Mouse (Mus musculus) CH12.LX (cell line): ENCODE data around the gene Zfp689. TPM values are rescaled to one million over a fixed set of nuclear protein-coding genes. Genes with fewer than 3 reads are reported as not detected.
A peak's percentile ranks its signal among the peaks of the same experiment; 100 is the strongest.

ENCODE experiments used
- DNase-seq: peaks from one replicate; pipeline ENCODE4 v3.0.0-alpha.2; 2013; ENCODE audit errors: extremely low read depth
- H3K27ac ChIP-seq: 2 replicates; pipeline ENCODE4 v1.5.1; 2012; ENCODE audit warnings: low read depth, mild to moderate bottlenecking, control low read depth, moderate library complexity; ENCODE audit not compliant: insufficient read depth
- H3K27me3 ChIP-seq: replicated peaks from 2 replicates; pipeline ENCODE3; 2012; ENCODE audit warnings: inconsistent platforms
- H3K36me3 ChIP-seq, 2 experiments: replicated peaks in 1 of 2; 2 replicates each; pipeline versions ENCODE3 to v1.6.1; 2012; ENCODE audit warnings: inconsistent platforms in 1 of 2, low read length in 1 of 2, mild to moderate bottlenecking in 1 of 2, mixed read lengths in 1 of 2, moderate library complexity in 1 of 2; ENCODE audit not compliant: control insufficient read depth in 1 of 2, insufficient read depth in 1 of 2
- H3K4me1 ChIP-seq, 2 experiments: 2 replicates each; pipeline ENCODE4 v1.6.1; 2012; ENCODE audit warnings: inconsistent platforms in 1 of 2, moderate library complexity in 1 of 2; ENCODE audit not compliant: insufficient read depth in 2 of 2, control insufficient read depth in 1 of 2
- H3K4me2 ChIP-seq: 2 replicates; pipeline ENCODE4 v1.6.1; 2012; ENCODE audit warnings: low read depth, mild to moderate bottlenecking, control low read depth; ENCODE audit not compliant: poor library complexity, insufficient read depth, severe bottlenecking
- H3K4me3 ChIP-seq, 3 experiments: fragments of 150-350 bp in 1 of 3; sonication (generic) in 1 of 3; replicated peaks in 1 of 3; 2 replicates each; pipeline versions ENCODE3 to v1.5.1; 2011 to 2012; ENCODE audit warnings: low read depth in 2 of 3, low read length in 2 of 3, mild to moderate bottlenecking in 2 of 3, moderate library complexity in 2 of 3, control low read depth in 1 of 3, improper control_type of control experiment in 1 of 3, inconsistent platforms in 1 of 3, mixed read lengths in 1 of 3; ENCODE audit not compliant: poor library complexity in 1 of 3
- H3K79me2 ChIP-seq: replicated peaks from 2 replicates; pipeline ENCODE4 v1.6.1; 2012; ENCODE audit warnings: mild to moderate bottlenecking, moderate library complexity; ENCODE audit not compliant: control insufficient read depth, poor library complexity, insufficient read depth, severe bottlenecking; ENCODE audit errors: extremely low read depth
- H3K9ac ChIP-seq: 2 replicates; pipeline ENCODE4 v1.6.1; 2012; ENCODE audit warnings: low read depth, mild to moderate bottlenecking, control low read depth, moderate library complexity; ENCODE audit not compliant: insufficient read depth
- H3K9me3 ChIP-seq: replicated peaks from 2 replicates; pipeline ENCODE3; 2012; ENCODE audit warnings: low read length, inconsistent platforms, mixed read lengths
- CHD1 ChIP-seq: IDR thresholded peaks from 2 replicates; pipeline ENCODE4 v1.6.1; 2012; ENCODE audit warnings: low read depth, low read length, improper control_type of control experiment, inconsistent platforms
- CTCF ChIP-seq, 2 experiments: IDR thresholded peaks in 1 of 2; conservative IDR thresholded peaks in 1 of 2; 2 replicates each; pipeline ENCODE4 v1.5.1; 2011 to 2012; ENCODE audit warnings: low read depth in 2 of 2, low read length in 2 of 2, improper control_type of control experiment in 1 of 2, inconsistent platforms in 1 of 2, mild to moderate bottlenecking in 1 of 2, moderate library complexity in 1 of 2
- E2F4 ChIP-seq: IDR thresholded peaks from 2 replicates; pipeline ENCODE4 v1.6.1; 2011; ENCODE audit warnings: low read depth, low read length, improper control_type of control experiment; ENCODE audit not compliant: insufficient replicate concordance
- ELF1 ChIP-seq: IDR thresholded peaks from 2 replicates; pipeline ENCODE4 v1.6.1; 2014; ENCODE audit warnings: low read depth, mild to moderate bottlenecking, inconsistent platforms, low read length, improper control_type of control experiment
- EP300 ChIP-seq: IDR thresholded peaks from 2 replicates; pipeline ENCODE4 v1.6.1; 2011; ENCODE audit warnings: low read length, improper control_type of control experiment
- ETS1 ChIP-seq: conservative IDR thresholded peaks from 2 replicates; pipeline ENCODE4 v1.6.1; 2012; ENCODE audit warnings: low read depth, mild to moderate bottlenecking, inconsistent platforms, low read length, improper control_type of control experiment, moderate library complexity
- GABPA ChIP-seq: IDR thresholded peaks from 2 replicates; pipeline ENCODE4 v1.6.1; 2012; ENCODE audit warnings: low read depth, low read length, improper control_type of control experiment, inconsistent platforms; ENCODE audit not compliant: insufficient replicate concordance
- HCFC1 ChIP-seq: IDR thresholded peaks from 2 replicates; pipeline ENCODE4 v1.6.1; 2012; ENCODE audit warnings: low read depth, mild to moderate bottlenecking, inconsistent platforms, low read length, improper control_type of control experiment
- JUND ChIP-seq: conservative IDR thresholded peaks from 2 replicates; pipeline ENCODE4 v1.6.1; 2011; ENCODE audit warnings: low read depth, low read length, improper control_type of control experiment
- KAT2A ChIP-seq: IDR thresholded peaks from 2 replicates; pipeline ENCODE4 v1.6.1; 2012; ENCODE audit warnings: low read length, improper control_type of control experiment, inconsistent platforms; ENCODE audit not compliant: insufficient replicate concordance
- MAFK ChIP-seq: IDR thresholded peaks from 2 replicates; pipeline ENCODE4 v1.6.1; 2011; ENCODE audit warnings: low read length, improper control_type of control experiment; ENCODE audit not compliant: insufficient replicate concordance
- MAX ChIP-seq: IDR thresholded peaks from 2 replicates; pipeline ENCODE4 v1.6.1; 2011; ENCODE audit warnings: low read length, improper control_type of control experiment
- MAZ ChIP-seq: IDR thresholded peaks from 2 replicates; pipeline ENCODE4 v1.6.1; 2012; ENCODE audit warnings: low read depth, mild to moderate bottlenecking, inconsistent platforms, low read length, improper control_type of control experiment, moderate library complexity
- MEF2A ChIP-seq: IDR thresholded peaks from 2 replicates; pipeline ENCODE4 v1.6.1; 2014; ENCODE audit warnings: low read depth, mild to moderate bottlenecking, inconsistent platforms, low read length, improper control_type of control experiment, borderline replicate concordance
- MXI1 ChIP-seq: IDR thresholded peaks from 2 replicates; pipeline ENCODE4 v1.6.1; 2011; ENCODE audit warnings: mild to moderate bottlenecking, low read depth, low read length, improper control_type of control experiment
- NELFE ChIP-seq: IDR thresholded peaks from 2 replicates; pipeline ENCODE4 v1.6.1; 2011; ENCODE audit warnings: low read depth, low read length, improper control_type of control experiment
- NRF1 ChIP-seq: IDR thresholded peaks from 2 replicates; pipeline ENCODE4 v1.6.1; 2014; ENCODE audit warnings: low read depth, mild to moderate bottlenecking, inconsistent platforms, low read length, improper control_type of control experiment, moderate library complexity
- PAX5 ChIP-seq: IDR thresholded peaks from 2 replicates; pipeline ENCODE4 v1.6.1; 2012; ENCODE audit warnings: low read length, inconsistent platforms, mixed read lengths
- POLR2A ChIP-seq: IDR thresholded peaks from 2 replicates; pipeline ENCODE4 v1.6.1; 2011; ENCODE audit warnings: low read depth, mild to moderate bottlenecking, improper control_type of control experiment, low read length
- POLR2AphosphoS2 ChIP-seq: IDR thresholded peaks from 2 replicates; pipeline ENCODE4 v1.6.1; 2011; ENCODE audit warnings: low read depth, low read length, improper control_type of control experiment
- RAD21 ChIP-seq: IDR thresholded peaks from 2 replicates; pipeline ENCODE4 v1.6.1; 2011; ENCODE audit warnings: low read depth, mild to moderate bottlenecking, low read length, improper control_type of control experiment, moderate library complexity
- TBP ChIP-seq: conservative IDR thresholded peaks from 2 replicates; pipeline ENCODE4 v1.6.1; 2011; ENCODE audit warnings: low read depth, low read length, improper control_type of control experiment
- TCF12 ChIP-seq: IDR thresholded peaks from 2 replicates; pipeline ENCODE4 v1.6.1; 2014; ENCODE audit warnings: low read depth, mild to moderate bottlenecking, inconsistent platforms, low read length, improper control_type of control experiment
- UBTF ChIP-seq: IDR thresholded peaks from 2 replicates; pipeline ENCODE4 v1.6.1; 2012; ENCODE audit warnings: low read depth, mild to moderate bottlenecking, inconsistent platforms, low read length, improper control_type of control experiment, moderate library complexity
- USF1 ChIP-seq: IDR thresholded peaks from 2 replicates; pipeline ENCODE4 v1.6.1; 2014; ENCODE audit warnings: low read depth, mild to moderate bottlenecking, inconsistent platforms, low read length, improper control_type of control experiment
- USF2 ChIP-seq: conservative IDR thresholded peaks from 2 replicates; pipeline ENCODE4 v1.6.1; 2011; ENCODE audit warnings: low read depth, low read length, improper control_type of control experiment
- ZC3H11A ChIP-seq: IDR thresholded peaks from 2 replicates; pipeline ENCODE4 v1.6.1; 2012; ENCODE audit warnings: low read depth, mild to moderate bottlenecking, inconsistent platforms, low read length, improper control_type of control experiment
- ZKSCAN1 ChIP-seq: IDR thresholded peaks from 2 replicates; pipeline ENCODE4 v1.6.1; 2012; ENCODE audit warnings: low read depth, inconsistent platforms, low read length, improper control_type of control experiment, borderline replicate concordance
- ZNF384 ChIP-seq: IDR thresholded peaks from 2 replicates; pipeline ENCODE4 v1.6.1; 2012; ENCODE audit warnings: low read depth, low read length, improper control_type of control experiment, inconsistent platforms
- dilution Hi-C: fragments of 300-500 bp; cut with MboI; formaldehyde crosslinking; loops from 2 replicates; pipeline ENCODE4 v1.14.3; 2020; ENCODE audit warnings: low sequenced_read_pairs; ENCODE audit not compliant: extremely low pct_unique_long_range_greater_than_20kb, extremely low pct_ligation_motif_present
- in situ Hi-C: fragments of 300-500 bp; cut with MboI; formaldehyde crosslinking; loops from 3 replicates; pipeline ENCODE4 v1.14.3; 2019; ENCODE audit warnings: low sequenced_read_pairs, low pct_ligation_motif_present, low pct_unique_long_range_greater_than_20kb, mixed read lengths
- polyA plus RNA-seq: library from polyadenylated mRNA; unstranded; fragments of >175 nt; gene quantifications from 2 replicates; pipeline ENCODE4 v1.2.1, GENCODE M21; 2012; ENCODE audit warnings: low read depth; ENCODE audit not compliant: insufficient read length
- total RNA-seq, 2 experiments: library from RNA; depleted of rRNA; stranded (reverse); fragments of 300-350 nt in 1 of 2; fragments of >200 nt in 1 of 2; gene quantifications; 2 replicates each; pipeline ENCODE4 v1.2.3; 2012 to 2014

Gene Zfp689
- total and polyA plus RNA-seq, 3 experiments: 2.3 to 3.6 (median 3.2) TPM

DNA sequence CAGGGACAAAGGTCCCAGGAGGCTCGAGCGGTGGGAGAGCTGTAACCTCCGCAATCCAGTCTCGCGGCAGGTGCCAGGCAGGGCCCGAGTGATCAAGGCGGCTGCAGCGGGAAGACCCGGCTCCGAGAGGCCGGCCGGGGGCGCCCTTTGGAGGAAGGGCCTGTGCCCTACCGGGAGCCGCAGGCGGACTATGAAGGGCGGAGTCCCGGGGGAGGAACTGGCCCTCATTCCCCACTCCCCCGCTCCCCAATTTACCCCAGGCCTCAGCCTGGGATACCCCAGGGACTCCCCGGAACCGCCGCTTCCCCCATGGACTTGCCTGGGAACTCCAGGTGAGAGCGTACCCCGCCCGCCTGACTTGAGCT, 22.7 kb upstream of the Zfp689 start:
- peaks cover 3 to 24% of the 10 kb centered on the region in 2 experiments; a peak in 2 of 4 replicates for H3K4me1 ChIP-seq
- peak overlapping the region; percentile 94 for H3K9ac ChIP-seq
- peaks cover 36 to 58% of the 10 kb centered on the region in 2 experiments for H3K36me3 ChIP-seq
- TF ChIP-seq USF1: no peak
- no peak for TF ChIP-seq RAD21
- TF ChIP-seq ETS1: 0 out of 2 replicates have a peak, but pooled peaks have one; percentile 4
- peak in 1 of 2 experiments; percentile 50; a peak in 2 of 4 replicates for TF ChIP-seq CTCF (conservative IDR thresholded peaks at IDR 0.05 in 1 of 2, IDR thresholded peaks at IDR 0.05 in 1 of 2; ENCODE audit: low read depth in 2 of 2, low read length in 2 of 2)
- peak overlapping the region; percentile 68 for H3K27ac ChIP-seq
- dilution Hi-C loops: no loop called here
- in situ Hi-C loops: no loop called here
- H3K4me2 ChIP-seq: peak overlapping the region; percentile 78; the same call in 1 of the 2 replicates
- DNase-seq: no peak
- H3K79me2 ChIP-seq: peaks cover 5% of the 10 kb centered on the region; the same call in 1 of the 2 replicates
- H3K9me3 ChIP-seq: peaks cover 16% of the 10 kb centered on the region
- H3K4me3 ChIP-seq: peak overlapping the region; percentile 64 to 82 (median 77)
- no peaks in the 10 kb centered on the region for H3K27me3 ChIP-seq

DNA sequence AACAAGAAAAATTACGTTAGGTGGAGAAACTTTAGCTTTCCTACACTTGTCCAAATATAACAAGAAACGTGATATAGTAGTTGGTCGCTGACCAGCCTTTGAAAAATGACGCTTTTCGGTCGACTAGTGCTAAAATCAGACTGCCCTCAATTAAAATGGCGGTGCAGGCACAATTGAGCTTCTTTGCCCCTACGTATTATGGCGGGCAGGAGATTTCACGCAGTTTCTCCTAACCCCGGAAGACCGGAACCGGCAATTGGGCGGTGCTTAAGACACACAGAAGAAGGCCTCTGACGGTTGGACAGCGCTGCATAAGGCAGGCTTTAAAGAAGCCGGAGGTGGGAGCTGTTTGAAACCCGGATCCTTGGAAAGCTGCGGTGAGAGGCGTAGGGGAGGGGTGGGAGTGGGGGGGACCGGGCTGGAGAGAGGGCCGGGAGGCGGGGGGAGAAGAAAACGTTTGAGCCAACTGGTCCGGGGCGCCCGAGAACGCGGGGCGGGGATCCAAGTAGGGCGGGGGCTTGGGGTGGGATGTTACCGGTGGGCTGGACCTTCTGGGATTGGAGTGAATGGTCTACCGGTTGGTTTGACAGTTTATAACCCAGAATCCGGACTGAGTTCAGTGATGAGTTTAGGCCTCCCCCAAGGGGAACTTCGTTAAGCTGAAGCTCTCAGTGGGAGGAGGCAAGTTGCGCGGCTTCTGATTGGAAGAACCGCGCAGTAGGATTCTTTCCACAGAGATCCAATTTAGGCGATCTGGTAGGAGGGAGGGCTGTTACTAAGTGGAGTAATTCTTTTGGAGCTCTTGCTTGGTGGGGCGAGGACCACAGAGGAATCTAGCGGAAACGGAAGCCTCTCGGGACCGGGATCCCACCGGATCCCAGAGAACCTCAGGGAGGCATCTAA, 22.0 kb upstream of the Zfp689 start:
- Histone ChIP-seq H3K27ac (peak overlapping the region; percentile 68), H3K9me3 (peaks cover 16% of the 10 kb centered on the region), H3K4me3 (peak overlapping the region; percentile 64 to 82 (median 77)), H3K36me3 (peaks cover 35 to 55% of the 10 kb centered on the region in 2 experiments), H3K4me1 (peaks cover 3 to 20% of the 10 kb centered on the region in 2 experiments; a peak in 2 of 4 replicates), H3K79me2 (peaks cover 5% of the 10 kb centered on the region; the same call in 1 of the 2 replicates), H3K27me3 (no peaks in the 10 kb centered on the region), H3K9ac (peak overlapping the region; percentile 94), H3K4me2 (peak overlapping the region; percentile 85; the same call in 1 of the 2 replicates)
- in situ Hi-C loops (no loop called here), dilution Hi-C loops (no loop called here)
- peak; percentile 98 for DNase-seq
- TF ChIP-seq GABPA: no peak
- no peak for TF ChIP-seq CTCF (conservative IDR thresholded peaks at IDR 0.05 in 1 of 2, IDR thresholded peaks at IDR 0.05 in 1 of 2; ENCODE audit: low read depth in 2 of 2, low read length in 2 of 2)
- TF ChIP-seq ZNF384: no peak
- TF ChIP-seq TCF12: peak; percentile 88
- TF ChIP-seq MAZ: peak; percentile 72
- TF ChIP-seq RAD21: no peak
- no peak for TF ChIP-seq ZC3H11A
- TF ChIP-seq UBTF: 0 out of 2 replicates have a peak, but pooled peaks have one; percentile 6
- TF ChIP-seq POLR2AphosphoS2: no peak
- peak; percentile 76 for TF ChIP-seq TBP
- TF ChIP-seq ETS1: peak; percentile 3; the same call in 1 of the 2 replicates
- no peak for TF ChIP-seq USF2
- 0 out of 2 replicates have a peak, but pooled peaks have one; percentile 18 for TF ChIP-seq CHD1
- peak; percentile 84 for TF ChIP-seq NRF1
- no peak for TF ChIP-seq MXI1
- TF ChIP-seq EP300: peak; percentile 7; the same call in 1 of the 2 replicates
- TF ChIP-seq PAX5: no peak
- TF ChIP-seq MAFK: no peak
- peak; percentile 73 for TF ChIP-seq POLR2A
- TF ChIP-seq MAX: no peak
- peak; percentile 70; the same call in 1 of the 2 replicates for TF ChIP-seq NELFE
- peak; percentile 95 for TF ChIP-seq ELF1
- no peak for TF ChIP-seq ZKSCAN1
- TF ChIP-seq E2F4: no peak
- TF ChIP-seq USF1: no peak
- peak; percentile 57; the same call in 1 of the 2 replicates for TF ChIP-seq MEF2A
- peak; percentile 90 for TF ChIP-seq HCFC1
- peak; percentile 76; the same call in 1 of the 2 replicates for TF ChIP-seq KAT2A
- TF ChIP-seq JUND: no peak
